Mouse (Mus musculus) heart, postnatal 0 days (tissue): ENCODE measurements around the gene Cnot2. TPM values are rescaled to one million over a fixed set of nuclear protein-coding genes. Genes with fewer than 3 reads are reported as not detected.

Source experiments
- ATAC-seq: fragments of 200-750 bp; cut with Nextera tagmentation; 2 replicates; pipeline ENCODE4 v1.8.0; 2017; ENCODE audit warnings: low read depth, moderate number of reproducible peaks, moderate library complexity; ENCODE audit not compliant: insufficient read depth
- DNase-seq: peaks from one replicate; pipeline ENCODE4 v3.0.0-alpha.2; 2016; ENCODE audit warnings: low spot score
- H3K27ac ChIP-seq: fragments of 300-500 bp; sonication (generic); 2 replicates; pipeline ENCODE4 v1.5.1; 2014; ENCODE audit warnings: low read depth, mild to moderate bottlenecking
- H3K27me3 ChIP-seq: fragments of 300-500 bp; sonication (generic); 2 replicates; pipeline ENCODE4 v1.6.1; 2014; ENCODE audit warnings: low read length, mixed read lengths; ENCODE audit not compliant: control insufficient read depth, insufficient read depth
- H3K36me3 ChIP-seq: fragments of 300-500 bp; sonication (generic); replicated peaks from 2 replicates; pipeline ENCODE4 v1.6.1; 2014; ENCODE audit warnings: low read length, mixed read lengths; ENCODE audit not compliant: control insufficient read depth, insufficient read depth
- H3K4me1 ChIP-seq: fragments of 300-500 bp; sonication (generic); 2 replicates; pipeline ENCODE4 v1.6.1; 2014; ENCODE audit warnings: antibody characterized with exemption; ENCODE audit not compliant: control insufficient read depth, insufficient read depth
- H3K4me2 ChIP-seq: fragments of 300-500 bp; sonication (generic); 2 replicates; pipeline ENCODE4 v1.6.1; 2014; ENCODE audit warnings: low read depth, mild to moderate bottlenecking, low read length, moderate library complexity
- H3K4me3 ChIP-seq: fragments of 300-500 bp; sonication (generic); 2 replicates; pipeline ENCODE4 v1.5.1; 2014; ENCODE audit warnings: low read depth, low read length
- H3K9ac ChIP-seq: fragments of 300-500 bp; sonication (generic); replicated peaks from 2 replicates; pipeline ENCODE4 v1.6.1; 2014; ENCODE audit warnings: low read depth, low read length, mixed read lengths
- H3K9me3 ChIP-seq: fragments of 300-500 bp; sonication (generic); replicated peaks from 2 replicates; pipeline ENCODE4 v1.6.1; 2016; ENCODE audit warnings: low read length; ENCODE audit not compliant: control insufficient read depth
- CTCF ChIP-seq: IDR thresholded peaks from 2 replicates; pipeline ENCODE4 v1.5.1; 2016; ENCODE audit warnings: antibody characterized with exemption, control low read depth, low read depth
- EP300 ChIP-seq: IDR thresholded peaks from 2 replicates; pipeline ENCODE4 v1.6.1; 2016; ENCODE audit warnings: antibody characterized with exemption, low read depth
- WGBS: fragments of 180-500 bp; shearing (Covaris S2); extraction: QIAGEN DNeasy Blood & Tissue Kit; methylation state at CpG from one replicate; pipeline ENCODE4 v1.1.7; 2014; 5-methylcytosine and 5-hydroxymethylcytosine counted together
- polyA plus RNA-seq: library from polyadenylated mRNA; unstranded; fragments of >200 nt; fragmentation: Nextera tagmentation; extraction: Ambion mirVana; gene quantifications from 2 replicates; pipeline ENCODE4 v1.2.1, GENCODE M21; 2015
- total RNA-seq: library from RNA; depleted of rRNA; stranded (reverse); fragments of >200 nt; gene quantifications from 2 replicates; pipeline ENCODE4 v1.2.3, GENCODE M21; 2014; ENCODE audit warnings: low replicate concordance

Gene Cnot2
- total and polyA plus RNA-seq, 2 experiments from 2014 or later, result 45.7 to 62.6 TPM

DNA sequence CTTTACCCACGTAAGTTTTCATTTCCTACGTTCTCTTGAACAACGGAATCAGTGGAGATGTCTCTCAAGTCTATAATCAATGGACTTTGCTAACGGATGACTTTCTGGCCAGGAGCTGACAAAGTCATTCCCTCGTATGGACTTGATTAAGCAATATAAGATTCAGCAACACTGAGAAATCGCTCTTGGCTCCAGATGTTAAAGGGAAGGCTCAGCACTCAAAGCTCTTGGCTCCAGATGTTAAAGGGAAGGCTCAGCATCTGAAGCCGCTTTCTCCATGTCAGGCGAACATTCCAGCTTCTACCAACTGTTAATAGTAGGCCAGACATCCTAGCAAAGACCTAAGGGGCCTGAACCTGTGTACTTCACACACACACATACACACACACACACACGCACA is 134.1 kb downstream of the Cnot2 start:
- no peak overlapping the region for H3K4me3 ChIP-seq
- WGBS, result 88% methylated on average over 9 of the region's 9 CpGs
- H3K9ac ChIP-seq, result no peak overlapping the region
- ATAC-seq (no peak), DNase-seq (no peak)
- H3K36me3 ChIP-seq, result no peaks in the 10 kb centered on the region
- H3K27me3 ChIP-seq, result no peaks in the 10 kb centered on the region
- TF ChIP-seq CTCF, result no peak
- no peak for TF ChIP-seq EP300
- H3K9me3 ChIP-seq, result no peaks in the 10 kb centered on the region
- no peak overlapping the region for H3K27ac ChIP-seq
- H3K4me1 ChIP-seq, result no peaks in the 10 kb centered on the region
- no peak overlapping the region for H3K4me2 ChIP-seq

DNA sequence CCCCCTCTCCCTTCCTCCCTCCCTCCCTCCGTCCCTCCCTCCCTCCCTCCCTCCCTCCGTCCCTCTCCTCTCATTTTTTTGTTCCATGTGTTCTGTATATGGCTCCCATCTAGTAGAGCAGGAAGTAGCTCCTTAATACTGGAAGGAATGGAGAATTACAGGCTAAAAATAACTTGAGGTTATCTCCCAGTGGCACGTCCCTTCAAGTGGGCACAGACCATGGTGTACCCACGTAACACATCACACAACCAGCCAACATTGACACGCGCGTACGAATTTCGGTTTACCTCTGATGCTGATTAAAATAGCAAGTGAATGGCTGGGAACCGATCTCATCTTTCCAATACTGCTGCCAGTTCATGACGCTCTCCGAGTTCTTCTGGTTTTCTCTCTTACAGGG is 135.3 kb downstream of the Cnot2 start:
- Histone ChIP-seq H3K36me3 (no peaks in the 10 kb centered on the region), H3K9me3 (no peaks in the 10 kb centered on the region), H3K4me3 (no peak overlapping the region), H3K27ac (0 out of 2 replicates have a peak overlapping the region, but pooled peaks have one; percentile 15), H3K9ac (no peak overlapping the region), H3K27me3 (no peaks in the 10 kb centered on the region), H3K4me2 (no peak overlapping the region), H3K4me1 (no peaks in the 10 kb centered on the region)
- no peak for TF ChIP-seq EP300
- no peak for TF ChIP-seq CTCF
- DNase-seq (peak; percentile 53), ATAC-seq (peak; percentile 83; the same call in 1 of the 2 replicates)
- 47% methylated on average over 12 of the region's 12 CpGs for WGBS

DNA sequence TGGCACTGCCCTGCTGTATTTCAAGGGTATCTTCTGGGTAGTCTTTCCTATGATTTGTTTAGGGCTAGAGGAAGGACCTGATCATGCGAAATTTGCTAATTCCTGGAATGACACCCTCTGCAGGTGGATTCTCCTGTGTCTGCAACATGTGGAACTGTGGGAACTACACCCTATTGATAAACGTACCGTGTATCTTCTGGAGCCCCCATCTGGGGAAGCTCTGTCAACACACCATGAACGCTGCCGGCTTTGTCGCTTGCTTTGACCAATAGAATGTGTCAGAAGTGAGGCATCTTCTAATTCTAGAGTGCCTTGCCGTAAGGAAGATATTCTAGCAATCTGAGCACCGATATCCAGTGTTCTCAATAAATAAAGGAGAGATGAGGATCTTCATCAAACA is 136.5 kb downstream of the Cnot2 start:
- Histone ChIP-seq H3K4me3 (no peak overlapping the region), H3K27me3 (no peaks in the 10 kb centered on the region), H3K4me1 (no peaks in the 10 kb centered on the region), H3K9me3 (no peaks in the 10 kb centered on the region), H3K4me2 (no peak overlapping the region), H3K27ac (no peak overlapping the region), H3K9ac (no peak overlapping the region), H3K36me3 (no peaks in the 10 kb centered on the region)
- no peak for TF ChIP-seq EP300
- no peak for TF ChIP-seq CTCF
- ATAC-seq, result no peak
- 92% methylated on average over 8 of the region's 8 CpGs for WGBS
- no peak for DNase-seq

DNA sequence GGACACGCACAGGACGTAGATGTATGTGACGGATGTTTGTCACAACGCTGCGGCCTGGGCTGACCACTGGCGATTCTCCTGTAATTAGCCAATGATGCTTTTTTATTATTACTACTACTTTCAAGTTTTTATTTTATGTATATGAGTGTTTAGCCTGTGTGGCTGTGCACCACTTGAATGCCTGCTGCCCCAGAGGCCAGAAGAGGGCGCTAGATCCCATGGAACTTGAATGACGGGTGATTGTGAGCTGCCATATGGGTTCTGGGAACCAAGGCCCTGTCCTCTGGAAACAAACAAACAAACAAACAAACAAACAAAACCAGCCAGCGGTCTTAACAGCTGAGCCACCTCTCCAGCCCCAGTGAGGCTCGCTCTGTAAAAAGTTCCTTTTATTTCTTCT is 136.9 kb downstream of the Cnot2 start:
- H3K9ac ChIP-seq, result no peak overlapping the region
- no peaks in the 10 kb centered on the region for H3K36me3 ChIP-seq
- no peak overlapping the region for H3K4me2 ChIP-seq
- DNase-seq (no peak), ATAC-seq (no peak)
- no peak overlapping the region for H3K27ac ChIP-seq
- no peaks in the 10 kb centered on the region for H3K27me3 ChIP-seq
- H3K4me3 ChIP-seq, result no peak overlapping the region
- H3K9me3 ChIP-seq, result peaks cover 1% of the 10 kb centered on the region; the same call in 1 of the 2 replicates
- WGBS, result 94% methylated on average over 10 of the region's 10 CpGs
- H3K4me1 ChIP-seq, result no peaks in the 10 kb centered on the region
- TF ChIP-seq CTCF, result no peak
- no peak for TF ChIP-seq EP300

DNA sequence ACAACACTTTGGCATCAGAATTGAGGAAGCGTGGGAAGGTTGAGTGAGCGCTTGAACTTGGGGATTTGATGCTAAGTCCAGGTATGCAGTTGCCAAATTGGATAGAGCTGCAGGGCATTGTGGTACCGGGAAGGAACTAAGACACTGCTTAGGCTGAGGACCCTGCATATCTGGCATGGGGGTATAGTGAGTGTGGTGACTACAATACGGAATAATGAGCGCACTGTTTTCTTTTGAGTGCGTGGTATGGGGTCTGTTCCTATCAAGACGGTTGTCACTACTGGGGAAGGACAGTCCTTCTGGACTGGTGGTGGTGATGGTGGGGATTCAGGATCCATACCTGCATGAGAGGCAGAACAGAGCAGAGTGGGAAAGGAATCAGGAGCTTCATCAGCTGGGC is 140.4 kb downstream of the Cnot2 start:
- Histone ChIP-seq H3K36me3 (no peaks in the 10 kb centered on the region), H3K27me3 (no peaks in the 10 kb centered on the region), H3K9me3 (peaks cover 12% of the 10 kb centered on the region), H3K4me2 (no peak overlapping the region; the same call in 1 of the 2 replicates), H3K27ac (no peak overlapping the region), H3K9ac (no peak overlapping the region), H3K4me3 (no peak overlapping the region), H3K4me1 (no peaks in the 10 kb centered on the region)
- 91% methylated on average over 7 of the region's 7 CpGs for whole genome bisulfite sequencing
- TF ChIP-seq EP300, result no peak
- no peak for TF ChIP-seq CTCF
- DNase-seq (no peak), ATAC-seq (no peak)

DNA sequence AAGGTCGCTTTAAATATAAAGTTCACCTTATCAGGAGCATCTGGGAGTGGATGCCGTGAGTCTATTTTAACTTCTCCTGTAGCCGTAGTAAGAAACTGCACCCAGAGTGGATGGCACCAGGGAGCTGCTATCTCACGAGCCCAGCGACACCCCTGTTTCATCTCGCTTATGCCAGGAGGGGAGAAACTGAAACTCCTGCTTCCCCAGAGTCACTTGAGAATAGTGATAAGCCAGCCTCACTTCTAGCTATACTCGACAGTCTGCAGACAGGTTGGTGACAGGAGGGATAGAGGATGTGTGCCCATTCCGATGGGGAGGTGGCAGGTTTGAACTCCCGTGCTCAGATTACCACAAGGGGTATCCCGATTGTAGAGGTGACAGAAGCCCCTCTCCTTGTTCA is 141.2 kb downstream of the Cnot2 start:
- H3K36me3 ChIP-seq, result no peaks in the 10 kb centered on the region
- H3K4me1 ChIP-seq, result no peaks in the 10 kb centered on the region
- WGBS, result 31% methylated on average over 10 of the region's 10 CpGs
- no peaks in the 10 kb centered on the region for H3K27me3 ChIP-seq
- no peak overlapping the region for H3K27ac ChIP-seq
- no peak for TF ChIP-seq CTCF
- no peak for TF ChIP-seq EP300
- H3K4me2 ChIP-seq, result peak overlapping the region; percentile 44
- DNase-seq, result peak; percentile 14
- no peak; the same call in 1 of the 2 replicates for ATAC-seq
- no peak overlapping the region for H3K9ac ChIP-seq
- no peak overlapping the region for H3K4me3 ChIP-seq
- H3K9me3 ChIP-seq, result peaks cover 12% of the 10 kb centered on the region
